Mouse (Mus musculus) right cerebral cortex, postnatal 14 days (tissue): ENCODE results near the gene Ftsj3.

Experiments
- DNase-seq: peaks from one replicate; pipeline ENCODE4 v3.0.0; 2022

Ftsj3 gene

GRCm38 (mm10) chr11:106255685-106256451 is at the start of gene Ftsj3, which contains the start of gene Psmc5:
TSS of gene Ftsj3 (minus strand) at chr11:106256079.
TSS of gene Psmc5 (plus strand) at chr11:106256154.
- peak; percentile 98 for DNase-seq

- DNase-seq: no peak
Observed at GRCm38 (mm10) chr11:106305348-106306064, 49.6 kb upstream of the Ftsj3 start.

- peak; percentile 40 for DNase-seq
Observed at GRCm38 (mm10) chr11:106302634-106303033, 46.8 kb upstream of the Ftsj3 start.

GRCm38 (mm10) chr11:106301765-106302164 is 45.9 kb upstream of the Ftsj3 start, which contains the start of gene Gh:
TSS of gene Gh (minus strand) at chr11:106301865.
- DNase-seq: no peak

- no peak for DNase-seq
Observed at GRCm38 (mm10) chr11:106291861-106292260, 36.0 kb upstream of the Ftsj3 start.

- DNase-seq: no peak
Observed at GRCm38 (mm10) chr11:106290376-106290775, 34.5 kb upstream of the Ftsj3 start.

- no peak for DNase-seq
Observed at GRCm38 (mm10) chr11:106289369-106289768, 33.5 kb upstream of the Ftsj3 start.

GRCm38 (mm10) chr11:106286987-106287386 is 31.1 kb upstream of the Ftsj3 start:
- no peak for DNase-seq

- DNase-seq: no peak
Observed at GRCm38 (mm10) chr11:106286206-106286605, 30.3 kb upstream of the Ftsj3 start.

GRCm38 (mm10) chr11:106284126-106284525 is 28.2 kb upstream of the Ftsj3 start:
- DNase-seq: no peak

GRCm38 (mm10) chr11:106283371-106283770 is 27.5 kb upstream of the Ftsj3 start:
- no peak for DNase-seq

- no peak for DNase-seq
Observed at GRCm38 (mm10) chr11:106282452-106282851, 26.6 kb upstream of the Ftsj3 start.

- peak; percentile 95 for DNase-seq
Observed at GRCm38 (mm10) chr11:106276454-106276853, 20.6 kb upstream of the Ftsj3 start, which contains the start of gene Tcam1. TSS of gene Tcam1 (plus strand) at chr11:106276672.

- no peak for DNase-seq
Observed at GRCm38 (mm10) chr11:106274971-106275411, 19.1 kb upstream of the Ftsj3 start.

- no peak for DNase-seq
Observed at GRCm38 (mm10) chr11:106274374-106274773, 18.5 kb upstream of the Ftsj3 start.

- no peak for DNase-seq
Observed at GRCm38 (mm10) chr11:106273811-106274210, 17.9 kb upstream of the Ftsj3 start.

GRCm38 (mm10) chr11:106273311-106273684 is 17.4 kb upstream of the Ftsj3 start:
- no peak for DNase-seq

GRCm38 (mm10) chr11:106272644-106273310 is 16.9 kb upstream of the Ftsj3 start, which contains the start of gene Smarcd2:
TSS of gene Smarcd2 (minus strand) at chr11:106272972.
- peak; percentile 98 for DNase-seq

- peak; percentile 29 for DNase-seq
Observed at GRCm38 (mm10) chr11:106271794-106272643, 16.1 kb upstream of the Ftsj3 start.

- no peak for DNase-seq
Observed at GRCm38 (mm10) chr11:106271131-106271793, 15.4 kb upstream of the Ftsj3 start.

- DNase-seq: no peak
Observed at GRCm38 (mm10) chr11:106269060-106269431, 13.2 kb upstream of the Ftsj3 start.
